Mouse (Mus musculus) CH12.LX (cell line): Measurements from ENCODE around the gene Cdc42ep1.

ENCODE experiments used
- BHLHE40 ChIP-seq: IDR thresholded peaks from 2 replicates; pipeline ENCODE4 v1.6.1; 2011; ENCODE audit warnings: mild to moderate bottlenecking, low read depth, low read length, improper control_type of control experiment
- CHD1 ChIP-seq: IDR thresholded peaks from 2 replicates; pipeline ENCODE4 v1.6.1; 2012; ENCODE audit warnings: low read depth, low read length, improper control_type of control experiment, inconsistent platforms
- CHD2 ChIP-seq: IDR thresholded peaks from 2 replicates; pipeline ENCODE4 v1.6.1; 2011; ENCODE audit warnings: low read length, improper control_type of control experiment
- CTCF ChIP-seq, 2 experiments: IDR thresholded peaks in 1 of 2; conservative IDR thresholded peaks in 1 of 2; 2 replicates each; pipeline ENCODE4 v1.5.1; 2011 to 2012; ENCODE audit warnings: low read depth in 2 of 2, low read length in 2 of 2, improper control_type of control experiment in 1 of 2, inconsistent platforms in 1 of 2, mild to moderate bottlenecking in 1 of 2, moderate library complexity in 1 of 2
- ETS1 ChIP-seq: conservative IDR thresholded peaks from 2 replicates; pipeline ENCODE4 v1.6.1; 2012; ENCODE audit warnings: low read depth, mild to moderate bottlenecking, inconsistent platforms, low read length, improper control_type of control experiment, moderate library complexity
- MXI1 ChIP-seq: IDR thresholded peaks from 2 replicates; pipeline ENCODE4 v1.6.1; 2011; ENCODE audit warnings: mild to moderate bottlenecking, low read depth, low read length, improper control_type of control experiment
- POLR2A ChIP-seq: IDR thresholded peaks from 2 replicates; pipeline ENCODE4 v1.6.1; 2011; ENCODE audit warnings: low read depth, mild to moderate bottlenecking, improper control_type of control experiment, low read length
- TBP ChIP-seq: conservative IDR thresholded peaks from 2 replicates; pipeline ENCODE4 v1.6.1; 2011; ENCODE audit warnings: low read depth, low read length, improper control_type of control experiment
- USF2 ChIP-seq: conservative IDR thresholded peaks from 2 replicates; pipeline ENCODE4 v1.6.1; 2011; ENCODE audit warnings: low read depth, low read length, improper control_type of control experiment
- ZKSCAN1 ChIP-seq: IDR thresholded peaks from 2 replicates; pipeline ENCODE4 v1.6.1; 2012; ENCODE audit warnings: low read depth, inconsistent platforms, low read length, improper control_type of control experiment, borderline replicate concordance

DNA sequence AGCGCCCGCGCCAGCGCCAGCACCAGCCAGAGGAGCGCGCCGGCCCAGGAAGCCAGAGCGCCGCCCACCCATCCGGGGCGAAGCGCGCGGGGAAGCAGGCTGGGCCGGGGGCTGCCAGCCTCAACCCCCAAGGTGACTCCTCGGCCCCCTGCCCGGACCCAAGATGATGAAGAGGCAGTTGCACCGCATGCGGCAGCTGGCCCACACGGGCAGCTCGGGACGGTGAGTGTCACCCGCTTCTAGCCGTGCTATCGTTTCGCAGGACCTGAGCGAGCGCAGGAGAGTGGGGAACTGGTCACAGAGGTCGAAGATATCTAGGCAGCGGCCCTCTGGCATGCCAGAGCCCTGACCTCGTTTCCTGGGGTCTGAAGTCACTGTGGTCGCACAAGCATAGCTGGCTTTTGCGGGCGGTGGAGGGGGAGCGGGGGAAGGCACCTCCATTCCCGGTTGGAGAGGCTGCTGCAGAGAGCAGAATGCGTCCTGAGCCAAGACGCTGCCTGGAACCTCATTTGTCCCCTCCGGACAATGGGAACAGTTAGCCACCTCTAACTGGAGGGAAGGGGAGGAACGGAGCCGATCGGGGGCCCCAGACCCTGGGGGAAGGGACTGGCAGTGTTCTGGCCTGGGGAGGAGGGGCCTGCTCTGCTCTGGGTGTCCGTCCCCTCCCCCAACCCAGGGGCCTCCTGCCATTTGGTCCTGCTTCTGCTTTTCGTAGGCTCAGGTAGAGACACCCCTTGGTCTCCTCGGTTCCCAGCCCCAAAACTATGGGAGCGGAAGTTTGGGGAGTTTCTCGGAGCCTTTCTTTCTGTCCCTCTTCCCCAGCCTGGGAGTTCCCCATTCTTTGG is 57.5 kb downstream of the Cdc42ep1 start, which contains the start of gene Sh3bp1:
- TF ChIP-seq POLR2A (peak; percentile 58), USF2 (no peak), CTCF (conservative IDR thresholded peaks at IDR 0.05 in 1 of 2, IDR thresholded peaks at IDR 0.05 in 1 of 2; ENCODE audit: low read depth in 2 of 2, low read length in 2 of 2) (no peak), CHD1 (no peak; the same call in 1 of the 2 replicates), ZKSCAN1 (no peak), MXI1 (peak; percentile 27; the same call in 1 of the 2 replicates), CHD2 (peak; percentile 90), TBP (no peak), ETS1 (no peak), BHLHE40 (0 out of 2 replicates have a peak, but pooled peaks have one; percentile 5)
